Mouse (Mus musculus): ENCODE data around the gene Gtse1. TPM values are rescaled to one million over a fixed set of nuclear protein-coding genes. Genes with fewer than 3 reads are reported as not detected.
A peak's percentile ranks its signal among the peaks of the same experiment; 100 is the strongest.
"Not testable (repeated sequence)": the region's sequence is repeated elsewhere in the genome, so short reads cannot be mapped to it uniquely, and the experiment has no call there.

Gtse1 gene
- polyA plus RNA-seq, 1 experiment: not detected

GRCm38 (mm10) chr15:85851656-85852392 is 7.7 kb upstream of the Gtse1 start:
- no peak overlapping the region for H3K4me3 ChIP-seq (ENCODE audit: insufficient read depth, low read depth, low read length)
- 78% methylated on average over 12 of the region's 12 CpGs for WGBS
- H3K27ac ChIP-seq (ENCODE audit: insufficient read depth, low read depth, low read length): no peak overlapping the region
- H3K4me1 ChIP-seq (ENCODE audit: control insufficient read depth, insufficient read depth, low read length): no peaks in the 10 kb centered on the region
- TF ChIP-seq POLR2A (IDR thresholded peaks at IDR 0.05; ENCODE audit: insufficient read depth, low read depth, low read length) (no peak), CTCF (IDR thresholded peaks at IDR 0.05; ENCODE audit: insufficient read depth, low read depth, low read length) (no peak)

- Histone ChIP-seq H3K4me1 (ENCODE audit: control insufficient read depth, insufficient read depth, low read length) (peaks cover 7% of the 10 kb centered on the region), H3K4me3 (ENCODE audit: insufficient read depth, low read depth, low read length) (peak overlapping the region; percentile 82), H3K27ac (ENCODE audit: insufficient read depth, low read depth, low read length) (peak overlapping the region; percentile 49)
- no peak; the same call in 1 of the 2 replicates for TF ChIP-seq POLR2A (IDR thresholded peaks at IDR 0.05; ENCODE audit: insufficient read depth, low read depth, low read length)
- TF ChIP-seq CTCF (IDR thresholded peaks at IDR 0.05; ENCODE audit: insufficient read depth, low read depth, low read length): no peak
- 5% methylated on average over 15 of the region's 15 CpGs for WGBS
These were observed 510 bp upstream of the Gtse1 start for GRCm38 (mm10) chr15:85858980-85859489.

- WGBS: 91% methylated on average over 7 of the region's 7 CpGs
- H3K27ac ChIP-seq (ENCODE audit: insufficient read depth, low read depth, low read length); H3K4me1 ChIP-seq (ENCODE audit: control insufficient read depth, insufficient read depth, low read length); H3K4me3 ChIP-seq (ENCODE audit: insufficient read depth, low read depth, low read length): not testable (repeated sequence)
These were observed 6.4 kb downstream of the Gtse1 start for GRCm38 (mm10) chr15:85865913-85866312.

- TF ChIP-seq CTCF (IDR thresholded peaks at IDR 0.05; ENCODE audit: insufficient read depth, low read depth, low read length) (peak; percentile 72), POLR2A (IDR thresholded peaks at IDR 0.05; ENCODE audit: insufficient read depth, low read depth, low read length) (no peak)
- no peaks in the 10 kb centered on the region for H3K4me1 ChIP-seq (ENCODE audit: control insufficient read depth, insufficient read depth, low read length)
- WGBS: 43% methylated on average over 6 of the region's 6 CpGs
- H3K4me3 ChIP-seq (ENCODE audit: insufficient read depth, low read depth, low read length): no peak overlapping the region
- no peak overlapping the region for H3K27ac ChIP-seq (ENCODE audit: insufficient read depth, low read depth, low read length)
These were observed 8.2 kb downstream of the Gtse1 start for GRCm38 (mm10) chr15:85867696-85868095.

GRCm38 (mm10) chr15:85877336-85877735 is 17.8 kb downstream of the Gtse1 start:
- H3K4me3 ChIP-seq (ENCODE audit: insufficient read depth, low read depth, low read length): no peak overlapping the region
- H3K4me1 ChIP-seq (ENCODE audit: control insufficient read depth, insufficient read depth, low read length): no peaks in the 10 kb centered on the region
- no peak overlapping the region for H3K27ac ChIP-seq (ENCODE audit: insufficient read depth, low read depth, low read length)
- TF ChIP-seq CTCF (IDR thresholded peaks at IDR 0.05; ENCODE audit: insufficient read depth, low read depth, low read length) (no peak), POLR2A (IDR thresholded peaks at IDR 0.05; ENCODE audit: insufficient read depth, low read depth, low read length) (no peak)
- 92% methylated on average over 7 of the region's 7 CpGs for WGBS

GRCm38 (mm10) chr15:85878848-85879497 is 19.4 kb downstream of the Gtse1 start, which contains the start of gene Trmu:
TSS of gene Trmu (plus strand) at chr15:85879312.
- Histone ChIP-seq H3K4me1 (ENCODE audit: control insufficient read depth, insufficient read depth, low read length) (no peaks in the 10 kb centered on the region), H3K27ac (ENCODE audit: insufficient read depth, low read depth, low read length) (peak within 1 kb of the TSS; percentile 83), H3K4me3 (ENCODE audit: insufficient read depth, low read depth, low read length) (peak within 1 kb of the TSS; percentile 82)
- WGBS: under 1% methylated on average over 49 of the region's 50 CpGs
- no peak; the same call in 1 of the 2 replicates for TF ChIP-seq CTCF (IDR thresholded peaks at IDR 0.05; ENCODE audit: insufficient read depth, low read depth, low read length)
- TF ChIP-seq POLR2A (IDR thresholded peaks at IDR 0.05; ENCODE audit: insufficient read depth, low read depth, low read length): peak; percentile 61

GRCm38 (mm10) chr15:85879498-85879895 is 20.0 kb downstream of the Gtse1 start:
- H3K27ac ChIP-seq (ENCODE audit: insufficient read depth, low read depth, low read length): peak overlapping the region; percentile 71
- under 1% methylated on average over 18 of the region's 18 CpGs for WGBS
- H3K4me3 ChIP-seq (ENCODE audit: insufficient read depth, low read depth, low read length): peak overlapping the region; percentile 82
- no peaks in the 10 kb centered on the region for H3K4me1 ChIP-seq (ENCODE audit: control insufficient read depth, insufficient read depth, low read length)
- TF ChIP-seq CTCF (IDR thresholded peaks at IDR 0.05; ENCODE audit: insufficient read depth, low read depth, low read length): no peak
- no peak for TF ChIP-seq POLR2A (IDR thresholded peaks at IDR 0.05; ENCODE audit: insufficient read depth, low read depth, low read length)

- 93% methylated on average over 5 of the region's 5 CpGs for WGBS
- no peaks in the 10 kb centered on the region for H3K4me1 ChIP-seq (ENCODE audit: control insufficient read depth, insufficient read depth, low read length)
- TF ChIP-seq POLR2A (IDR thresholded peaks at IDR 0.05; ENCODE audit: insufficient read depth, low read depth, low read length) (no peak), CTCF (IDR thresholded peaks at IDR 0.05; ENCODE audit: insufficient read depth, low read depth, low read length) (no peak)
- no peak overlapping the region for H3K27ac ChIP-seq (ENCODE audit: insufficient read depth, low read depth, low read length)
- no peak overlapping the region for H3K4me3 ChIP-seq (ENCODE audit: insufficient read depth, low read depth, low read length)
These were observed 26.1 kb downstream of the Gtse1 start for GRCm38 (mm10) chr15:85885606-85886005.

GRCm38 (mm10) chr15:85889235-85889634 is 29.7 kb downstream of the Gtse1 start:
- TF ChIP-seq CTCF (IDR thresholded peaks at IDR 0.05; ENCODE audit: insufficient read depth, low read depth, low read length) (no peak), POLR2A (IDR thresholded peaks at IDR 0.05; ENCODE audit: insufficient read depth, low read depth, low read length) (no peak)
- H3K4me1 ChIP-seq (ENCODE audit: control insufficient read depth, insufficient read depth, low read length): peaks cover 5% of the 10 kb centered on the region
- no peak overlapping the region for H3K27ac ChIP-seq (ENCODE audit: insufficient read depth, low read depth, low read length)
- 94% methylated on average over 4 of the region's 4 CpGs for WGBS
- H3K4me3 ChIP-seq (ENCODE audit: insufficient read depth, low read depth, low read length): no peak overlapping the region

Measured in olfactory bulb, adult 2 months (tissue).